Mouse (Mus musculus) brown adipose tissue, adult 24 weeks (tissue): ENCODE measurements around the gene Ubr2. TPM values are rescaled to one million over a fixed set of nuclear protein-coding genes. Genes with fewer than 3 reads are reported as not detected.
A peak's percentile ranks its signal among the peaks of the same experiment; 100 is the strongest.

Experiments
- H3K27ac ChIP-seq: fragments of 200-500 bp; replicated peaks from 2 replicates; pipeline ENCODE4 v1.5.1; 2012; ENCODE audit warnings: low read depth, mild to moderate bottlenecking, low read length
- H3K4me1 ChIP-seq: fragments of 200-500 bp; 2 replicates; pipeline ENCODE4 v1.6.1; 2012; ENCODE audit warnings: low read length, mixed read lengths; ENCODE audit not compliant: control insufficient read depth, insufficient read depth, insufficient read length
- H3K4me3 ChIP-seq: fragments of 200-500 bp; 2 replicates; pipeline ENCODE4 v1.5.1; 2012; ENCODE audit warnings: low read depth, mild to moderate bottlenecking, low read length, moderate library complexity; ENCODE audit not compliant: insufficient read depth
- polyA plus RNA-seq: library from polyadenylated mRNA; stranded (reverse); fragments of >200 nt; gene quantifications from 2 replicates; pipeline ENCODE4 v1.2.4, GENCODE M21; 2012; ENCODE audit not compliant: missing spikeins, insufficient read depth, insufficient read length

Ubr2 gene
- polyA plus RNA-seq, 1 experiment: 17.1 TPM

- Histone ChIP-seq H3K4me1 (no peaks in the 10 kb centered on the region), H3K27ac (no peak overlapping the region), H3K4me3 (no peak overlapping the region)
Observed at GRCm38 (mm10) chr17:46885910-46886643, 124.3 kb downstream of the Ubr2 start.

GRCm38 (mm10) chr17:46885218-46885909 lies 125.0 kb downstream of the Ubr2 start:
- Histone ChIP-seq H3K27ac (no peak overlapping the region), H3K4me3 (no peak overlapping the region), H3K4me1 (no peaks in the 10 kb centered on the region)

- H3K27ac ChIP-seq: no peak overlapping the region
- H3K4me3 ChIP-seq: no peak overlapping the region
- no peaks in the 10 kb centered on the region for H3K4me1 ChIP-seq
Observed at GRCm38 (mm10) chr17:46884766-46885165, 125.6 kb downstream of the Ubr2 start.

GRCm38 (mm10) chr17:46883107-46883506 lies 127.2 kb downstream of the Ubr2 start:
- Histone ChIP-seq H3K4me3 (no peak overlapping the region), H3K4me1 (peaks cover 3% of the 10 kb centered on the region; the same call in 1 of the 2 replicates), H3K27ac (no peak overlapping the region)

- Histone ChIP-seq H3K4me3 (no peak overlapping the region), H3K27ac (no peak overlapping the region), H3K4me1 (peaks cover 3% of the 10 kb centered on the region; the same call in 1 of the 2 replicates)
Observed at GRCm38 (mm10) chr17:46881728-46882127, 128.6 kb downstream of the Ubr2 start.

- peaks cover 3% of the 10 kb centered on the region; the same call in 1 of the 2 replicates for H3K4me1 ChIP-seq
- peak overlapping the region; percentile 68 for H3K27ac ChIP-seq
Observed at GRCm38 (mm10) chr17:46880322-46880721, 130.0 kb downstream of the Ubr2 start.

GRCm38 (mm10) chr17:46879841-46880311 lies 130.5 kb downstream of the Ubr2 start:
- peaks cover 3% of the 10 kb centered on the region; the same call in 1 of the 2 replicates for H3K4me1 ChIP-seq
- peak overlapping the region; percentile 68 for H3K27ac ChIP-seq
- H3K4me3 ChIP-seq: no peak overlapping the region

More at GRCm38 (mm10) chr17:46880322-46880721, 130.0 kb downstream of the Ubr2 start:
- H3K4me3 ChIP-seq: no peak overlapping the region

Other genes with a start within 250 kb of the Ubr2 start
- not detected in 2 replicates for gene Ptcra, start 246.8 kb downstream of the Ubr2 start, polyA plus RNA-seq
- gene 2310039H08Rik, start 237.9 kb downstream of the Ubr2 start, polyA plus RNA-seq: 62.8 and 70.6 TPM in 2 replicates
- 51.1 and 77.6 TPM in 2 replicates for gene Rpl7l1, start 227.9 kb downstream of the Ubr2 start, polyA plus RNA-seq
- gene Bicral, start 152.1 kb downstream of the Ubr2 start, polyA plus RNA-seq: 5.3 and 9.8 TPM in 2 replicates
- 10.1 TPM in 2 replicates for gene Tbcc, start 119.9 kb downstream of the Ubr2 start, polyA plus RNA-seq
- not detected in 2 replicates for gene Prph2, start 100.1 kb downstream of the Ubr2 start, polyA plus RNA-seq